Mouse (Mus musculus) heart, postnatal 0 days (tissue): ENCODE results near the gene Nup153.

Experiments used
- CTCF ChIP-seq: IDR thresholded peaks from 2 replicates; pipeline ENCODE4 v1.5.1; 2016; ENCODE audit warnings: antibody characterized with exemption, control low read depth, low read depth
- EP300 ChIP-seq: IDR thresholded peaks from 2 replicates; pipeline ENCODE4 v1.6.1; 2016; ENCODE audit warnings: antibody characterized with exemption, low read depth

- no peak for TF ChIP-seq CTCF
- TF ChIP-seq EP300 = no peak
These were observed 32.3 kb downstream of the Nup153 start for GRCm38 (mm10) chr13:46695296-46695908.
